Mouse (Mus musculus): ENCODE measurements at regions not wholly inside any gene's neighbourhood (a gene's known extent, or its start where the extent isn't known, plus 50 kb on each side); places are given as distances from the start of the nearest gene placed in this dataset.

GRCm38 (mm10) chr12:118583829-118584628 is 262.1 kb upstream of the Sp8 start:
- peaks cover 9% of the 10 kb centered on the region; the same call in 1 of the 2 replicates for H3K4me1 ChIP-seq
- no peak overlapping the region for H3K27ac ChIP-seq
- H3K4me2 ChIP-seq, result no peak overlapping the region
- H3K27me3 ChIP-seq (replicated peaks), result 0 out of 2 replicates have a peak, but pooled peaks cover 1% of the 10 kb centered on the region
- WGBS, result 71% methylated on average over 12 of the region's 12 CpGs
- ATAC-seq (replicated peaks), result 0 out of 2 replicates have a peak, but pooled peaks have one; percentile 45
- no peak overlapping the region for H3K4me3 ChIP-seq
- no peaks in the 10 kb centered on the region for H3K9me3 ChIP-seq
- H3K9ac ChIP-seq, result no peak overlapping the region
- no peaks in the 10 kb centered on the region for H3K36me3 ChIP-seq (replicated peaks)

- ATAC-seq (replicated peaks), result no peak
- H3K36me3 ChIP-seq (replicated peaks), result no peaks in the 10 kb centered on the region
- H3K4me1 ChIP-seq, result peaks cover 5% of the 10 kb centered on the region
- H3K9me3 ChIP-seq, result no peaks in the 10 kb centered on the region
- H3K27ac ChIP-seq, result no peak overlapping the region
- no peak overlapping the region for H3K4me2 ChIP-seq
- H3K9ac ChIP-seq, result no peak overlapping the region
- no peaks in the 10 kb centered on the region for H3K27me3 ChIP-seq (replicated peaks)
- 91% methylated on average over 2 of the region's 2 CpGs for WGBS
- no peak overlapping the region for H3K4me3 ChIP-seq
Measured at GRCm38 (mm10) chr12:118569811-118570210, 268.6 kb upstream of the Sp4 start.

- Histone ChIP-seq H3K27me3 (replicated peaks) (no peaks in the 10 kb centered on the region), H3K9ac (no peak overlapping the region), H3K4me2 (no peak overlapping the region), H3K4me1 (peaks cover 21% of the 10 kb centered on the region), H3K27ac (no peak overlapping the region), H3K9me3 (no peaks in the 10 kb centered on the region), H3K36me3 (replicated peaks) (no peaks in the 10 kb centered on the region), H3K4me3 (no peak overlapping the region)
- no peak for ATAC-seq (replicated peaks)
Measured at GRCm38 (mm10) chr12:118566681-118567080, 265.4 kb upstream of the Sp4 start.

GRCm38 (mm10) chr12:118564394-118565112 is 263.3 kb upstream of the Sp4 start:
- 19% methylated on average over 9 of the region's 9 CpGs for WGBS
- peak overlapping the region; percentile 63 for H3K27ac ChIP-seq
- no peaks in the 10 kb centered on the region for H3K9me3 ChIP-seq
- ATAC-seq (replicated peaks), result peak; percentile 87
- H3K36me3 ChIP-seq (replicated peaks), result no peaks in the 10 kb centered on the region
- no peak overlapping the region for H3K4me3 ChIP-seq
- H3K9ac ChIP-seq, result no peak overlapping the region
- H3K4me2 ChIP-seq, result 0 out of 2 replicates have a peak overlapping the region, but pooled peaks have one; percentile 10
- peaks cover 21% of the 10 kb centered on the region for H3K4me1 ChIP-seq
- no peaks in the 10 kb centered on the region for H3K27me3 ChIP-seq (replicated peaks)

- H3K9ac ChIP-seq, result no peak overlapping the region
- H3K36me3 ChIP-seq (replicated peaks), result no peaks in the 10 kb centered on the region
- peak; percentile 27 for ATAC-seq (replicated peaks)
- H3K27me3 ChIP-seq (replicated peaks), result no peaks in the 10 kb centered on the region
- H3K27ac ChIP-seq, result no peak overlapping the region
- H3K4me2 ChIP-seq, result no peak overlapping the region
- no peak overlapping the region for H3K4me3 ChIP-seq
- H3K4me1 ChIP-seq, result peaks cover 21% of the 10 kb centered on the region
- no peaks in the 10 kb centered on the region for H3K9me3 ChIP-seq
- 23% methylated on average over 2 of the region's 2 CpGs for WGBS
Measured at GRCm38 (mm10) chr12:118562226-118562625, 261.0 kb upstream of the Sp4 start.

- WGBS, result 95% methylated on average over 1 of the region's 1 CpGs
- H3K27ac ChIP-seq, result no peak overlapping the region
- H3K9me3 ChIP-seq, result no peaks in the 10 kb centered on the region
- H3K9ac ChIP-seq, result no peak overlapping the region
- 0 out of 2 replicates have a peak, but pooled peaks have one; percentile 20 for ATAC-seq (replicated peaks)
- no peaks in the 10 kb centered on the region for H3K27me3 ChIP-seq (replicated peaks)
- H3K4me3 ChIP-seq, result no peak overlapping the region
- no peaks in the 10 kb centered on the region for H3K4me1 ChIP-seq
- no peak overlapping the region for H3K4me2 ChIP-seq
- no peaks in the 10 kb centered on the region for H3K36me3 ChIP-seq (replicated peaks)
Measured at GRCm38 (mm10) chr12:118549071-118549470, 247.8 kb upstream of the Sp4 start.

- Histone ChIP-seq H3K4me3 (no peak overlapping the region), H3K9ac (no peak overlapping the region), H3K4me2 (no peak overlapping the region), H3K27ac (no peak overlapping the region), H3K36me3 (replicated peaks) (no peaks in the 10 kb centered on the region), H3K9me3 (no peaks in the 10 kb centered on the region), H3K27me3 (replicated peaks) (no peaks in the 10 kb centered on the region; the same call in 1 of the 2 replicates), H3K4me1 (no peaks in the 10 kb centered on the region; the same call in 1 of the 2 replicates)
- 0 out of 2 replicates have a peak, but pooled peaks have one; percentile 39 for ATAC-seq (replicated peaks)
- WGBS, result 22% methylated on average over 6 of the region's 6 CpGs
Measured at GRCm38 (mm10) chr12:118540336-118540735, 239.1 kb upstream of the Sp4 start.

GRCm38 (mm10) chr12:118530514-118530913 is 229.3 kb upstream of the Sp4 start:
- H3K4me3 ChIP-seq, result peak overlapping the region; percentile 34
- peaks cover 15% of the 10 kb centered on the region for H3K4me1 ChIP-seq
- peaks cover 13% of the 10 kb centered on the region for H3K27me3 ChIP-seq (replicated peaks)
- peak; percentile 51 for ATAC-seq (replicated peaks)
- no peaks in the 10 kb centered on the region for H3K9me3 ChIP-seq
- no peaks in the 10 kb centered on the region for H3K36me3 ChIP-seq (replicated peaks)
- H3K27ac ChIP-seq, result no peak overlapping the region
- WGBS, result 4% methylated on average over 10 of the region's 10 CpGs
- H3K4me2 ChIP-seq, result peak overlapping the region; percentile 64
- H3K9ac ChIP-seq, result 0 out of 2 replicates have a peak overlapping the region, but pooled peaks have one; percentile 21

GRCm38 (mm10) chr12:118529428-118530361 is 228.5 kb upstream of the Sp4 start:
- ATAC-seq (replicated peaks), result peak; percentile 68
- H3K4me1 ChIP-seq, result peaks cover 15% of the 10 kb centered on the region
- H3K4me2 ChIP-seq, result peak overlapping the region; percentile 64
- peaks cover 13% of the 10 kb centered on the region for H3K27me3 ChIP-seq (replicated peaks)
- H3K36me3 ChIP-seq (replicated peaks), result no peaks in the 10 kb centered on the region
- H3K27ac ChIP-seq, result no peak overlapping the region
- no peaks in the 10 kb centered on the region for H3K9me3 ChIP-seq
- peak overlapping the region; percentile 36; the same call in 1 of the 2 replicates for H3K9ac ChIP-seq
- 8% methylated on average over 36 of the region's 36 CpGs for WGBS
- peak overlapping the region; percentile 34 for H3K4me3 ChIP-seq

GRCm38 (mm10) chr12:118521770-118522169 is 220.5 kb upstream of the Sp4 start:
- 0 out of 2 replicates have a peak, but pooled peaks have one; percentile 33 for ATAC-seq (replicated peaks)
- Histone ChIP-seq H3K9me3 (no peaks in the 10 kb centered on the region), H3K4me1 (0 out of 2 replicates have a peak, but pooled peaks cover 3% of the 10 kb centered on the region), H3K27me3 (replicated peaks) (no peaks in the 10 kb centered on the region), H3K36me3 (replicated peaks) (no peaks in the 10 kb centered on the region), H3K9ac (no peak overlapping the region), H3K4me3 (no peak overlapping the region), H3K4me2 (no peak overlapping the region), H3K27ac (no peak overlapping the region)
- WGBS, result 23% methylated on average over 2 of the region's 2 CpGs

- Histone ChIP-seq H3K9ac (no peak overlapping the region), H3K4me2 (no peak overlapping the region), H3K9me3 (no peaks in the 10 kb centered on the region), H3K4me3 (no peak overlapping the region), H3K4me1 (0 out of 2 replicates have a peak, but pooled peaks cover 3% of the 10 kb centered on the region), H3K27ac (no peak overlapping the region), H3K36me3 (replicated peaks) (no peaks in the 10 kb centered on the region), H3K27me3 (replicated peaks) (no peaks in the 10 kb centered on the region)
- 15% methylated on average over 1 of the region's 1 CpGs for WGBS
- ATAC-seq (replicated peaks), result no peak
Measured at GRCm38 (mm10) chr12:118521329-118521728, 220.1 kb upstream of the Sp4 start.

Data from midbrain, embryonic 15.5 days (tissue).